Mouse (Mus musculus): ENCODE measurements around the gene Arhgap27.

- TF ChIP-seq POLR2A (IDR thresholded peaks at IDR 0.05; ENCODE audit: insufficient read depth, low read depth, low read length) (no peak), CTCF (IDR thresholded peaks at IDR 0.05; ENCODE audit: insufficient read depth, low read depth, low read length) (no peak)
Observed at GRCm38 (mm10) chr11:103340677-103341076, 22.8 kb downstream of the Arhgap27 start.
